Mouse (Mus musculus): Measurements from ENCODE around the gene Kbtbd2.

The Kbtbd2 gene

GRCm38 (mm10) chr6:56785068-56785467 lies 12.5 kb downstream of the Kbtbd2 start:
- peak; percentile 45 for DNase-seq (ENCODE audit: low read depth, low spot score)

GRCm38 (mm10) chr6:56783561-56784272 lies 13.9 kb downstream of the Kbtbd2 start:
- DNase-seq (ENCODE audit: low read depth, low spot score): no peak

- DNase-seq (ENCODE audit: low read depth, low spot score): no peak
Observed at GRCm38 (mm10) chr6:56779636-56780035, 18.0 kb downstream of the Kbtbd2 start.

- peak; percentile 24 for DNase-seq (ENCODE audit: low read depth, low spot score)
Observed at GRCm38 (mm10) chr6:56775816-56776215, 21.8 kb downstream of the Kbtbd2 start.

- no peak for DNase-seq (ENCODE audit: low read depth, low spot score)
Observed at GRCm38 (mm10) chr6:56765696-56766095, 31.9 kb downstream of the Kbtbd2 start.

GRCm38 (mm10) chr6:56765265-56765664 lies 32.3 kb downstream of the Kbtbd2 start:
- peak; percentile 17 for DNase-seq (ENCODE audit: low read depth, low spot score)

- DNase-seq (ENCODE audit: low read depth, low spot score): no peak
Observed at GRCm38 (mm10) chr6:56759324-56759723, 38.3 kb downstream of the Kbtbd2 start.

GRCm38 (mm10) chr6:56756117-56756516 lies 41.5 kb downstream of the Kbtbd2 start:
- no peak for DNase-seq (ENCODE audit: low read depth, low spot score)

- no peak for DNase-seq (ENCODE audit: low read depth, low spot score)
Observed at GRCm38 (mm10) chr6:56753719-56754118, 43.9 kb downstream of the Kbtbd2 start.

GRCm38 (mm10) chr6:56745950-56746543 lies 51.6 kb downstream of the Kbtbd2 start:
- DNase-seq (ENCODE audit: low read depth, low spot score): peak; percentile 70

GRCm38 (mm10) chr6:56732545-56732944 lies 65.1 kb downstream of the Kbtbd2 start:
- peak; percentile 79 for DNase-seq (ENCODE audit: low read depth, low spot score)

Data from brain, adult 2 months (tissue).